Mouse (Mus musculus) myocyte (in vitro differentiated cells): ENCODE measurements around the gene Slc51a.

Source experiments
- CEBPB ChIP-seq: IDR thresholded peaks from 2 replicates; pipeline ENCODE4 v1.6.1; 2011; ENCODE audit warnings: mild to moderate bottlenecking, moderate library complexity; ENCODE audit not compliant: poor library complexity, insufficient read depth, severe bottlenecking
- E2F4 ChIP-seq: IDR thresholded peaks from one replicate; pipeline ENCODE4 v1.6.1; 2011; ENCODE audit warnings: mild to moderate bottlenecking, control low read depth, moderate library complexity; ENCODE audit not compliant: insufficient read depth
- MAX ChIP-seq: IDR thresholded peaks from one replicate; pipeline ENCODE4 v1.6.1; 2011; ENCODE audit warnings: low read depth, mild to moderate bottlenecking, control low read depth
- MYOD1 ChIP-seq, 3 experiments: IDR thresholded peaks; one replicate each; pipeline ENCODE4 v1.6.1; 2011; ENCODE audit warnings: control low read depth in 2 of 3, low read depth in 2 of 3, mild to moderate bottlenecking in 2 of 3, moderate library complexity in 1 of 3; ENCODE audit not compliant: insufficient read length in 2 of 3, control insufficient read depth in 1 of 3
- MYOG ChIP-seq, 3 experiments: IDR thresholded peaks; one replicate each; pipeline ENCODE4 v1.6.1; 2011; ENCODE audit warnings: control low read depth in 2 of 3, low read depth in 2 of 3, mild to moderate bottlenecking in 2 of 3; ENCODE audit not compliant: insufficient read length in 2 of 3, control insufficient read depth in 1 of 3, insufficient read depth in 1 of 3
- POLR2A ChIP-seq: IDR thresholded peaks from one replicate; pipeline ENCODE4 v1.6.1; 2011; ENCODE audit warnings: low read depth, mild to moderate bottlenecking, control low read depth, moderate library complexity; ENCODE audit not compliant: insufficient read length
- POLR2AphosphoS2 ChIP-seq: IDR thresholded peaks from one replicate; pipeline ENCODE4 v1.6.1; 2011; ENCODE audit warnings: low read depth, control low read depth; ENCODE audit not compliant: insufficient read length
- REST ChIP-seq: IDR thresholded peaks from one replicate; pipeline ENCODE4 v1.6.1; 2011; ENCODE audit warnings: mild to moderate bottlenecking, control low read depth, moderate library complexity; ENCODE audit not compliant: insufficient read depth, insufficient read length
- TCF12 ChIP-seq: IDR thresholded peaks from one replicate; pipeline ENCODE4 v1.6.1; 2011; ENCODE audit warnings: mild to moderate bottlenecking, control low read depth; ENCODE audit not compliant: poor library complexity, insufficient read depth, severe bottlenecking

GRCm38 (mm10) chr16:32446563-32447138 is 41.0 kb downstream of the Slc51a start:
- TF ChIP-seq POLR2AphosphoS2 = no peak
- no peak for TF ChIP-seq POLR2A
- no peak for TF ChIP-seq MYOD1 (IDR thresholded peaks at IDR 0.05; ENCODE audit: control insufficient read depth in 1 of 3, insufficient read length in 2 of 3, low read depth in 2 of 3)
- no peak for TF ChIP-seq TCF12
- TF ChIP-seq MAX = no peak
- TF ChIP-seq REST = no peak
- no peak for TF ChIP-seq CEBPB
- TF ChIP-seq E2F4 = no peak
- no peak for TF ChIP-seq MYOG (IDR thresholded peaks at IDR 0.05; ENCODE audit: control insufficient read depth in 1 of 3, insufficient read depth in 1 of 3, insufficient read length in 2 of 3, low read depth in 2 of 3)
